Mouse (Mus musculus) hindbrain, embryonic 11.5 days (tissue): ENCODE data around the gene Znrf4. TPM values are rescaled to one million over a fixed set of nuclear protein-coding genes. Genes with fewer than 3 reads are reported as not detected.

ENCODE experiments used
- ATAC-seq: fragments of 200-750 bp; cut with Nextera tagmentation; 2 replicates; pipeline ENCODE4 v1.8.0; 2017; ENCODE audit warnings: mild to moderate bottlenecking, moderate TSS enrichment, moderate library complexity; ENCODE audit not compliant: low FRiP score
- DNase-seq: peaks from one replicate; pipeline ENCODE4 v3.0.0-alpha.2; 2015; ENCODE audit warnings: low spot score
- H3K27ac ChIP-seq: fragments of 300-500 bp; sonication (generic); 2 replicates; pipeline ENCODE4 v1.5.1; 2014; ENCODE audit warnings: mild to moderate bottlenecking, low read depth, low read length
- H3K27me3 ChIP-seq: fragments of 300-500 bp; sonication (generic); 2 replicates; pipeline ENCODE4 v1.6.1; 2014; ENCODE audit warnings: mild to moderate bottlenecking, low read length, moderate library complexity, mixed read lengths; ENCODE audit not compliant: control insufficient read depth, insufficient read depth
- H3K36me3 ChIP-seq: fragments of 300-500 bp; sonication (generic); 2 replicates; pipeline ENCODE4 v1.6.1; 2014; ENCODE audit warnings: mild to moderate bottlenecking, low read length, moderate library complexity, mixed read lengths; ENCODE audit not compliant: control insufficient read depth, insufficient read depth
- H3K4me1 ChIP-seq: fragments of 300-500 bp; sonication (generic); replicated peaks from 2 replicates; pipeline ENCODE4 v1.6.1; 2014; ENCODE audit warnings: low read length, mixed read lengths; ENCODE audit not compliant: control insufficient read depth, insufficient read depth
- H3K4me2 ChIP-seq: fragments of 300-500 bp; sonication (generic); replicated peaks from 2 replicates; pipeline ENCODE4 v1.6.1; 2014; ENCODE audit warnings: mild to moderate bottlenecking, low read depth, low read length
- H3K4me3 ChIP-seq: fragments of 300-500 bp; sonication (generic); 2 replicates; pipeline ENCODE4 v1.5.1; 2014; ENCODE audit warnings: low read depth, low read length
- H3K9ac ChIP-seq: fragments of 300-500 bp; sonication (generic); 2 replicates; pipeline ENCODE4 v1.6.1; 2014; ENCODE audit warnings: low read depth, low read length
- H3K9me3 ChIP-seq: fragments of 300-500 bp; sonication (generic); 2 replicates; pipeline ENCODE4 v1.6.1; 2016; ENCODE audit warnings: low read length; ENCODE audit not compliant: control insufficient read depth
- WGBS: fragments of 180-500 bp; shearing (Covaris S2); extraction: QIAGEN DNeasy Blood & Tissue Kit; methylation state at CpG from one replicate; pipeline ENCODE4 v1.1.7; 2014; 5-methylcytosine and 5-hydroxymethylcytosine counted together
- polyA plus RNA-seq: library from polyadenylated mRNA; unstranded; fragments of >200 nt; fragmentation: Nextera tagmentation; extraction: Ambion mirVana; gene quantifications from 2 replicates; pipeline ENCODE4 v1.2.1, GENCODE M21; 2014

The Znrf4 gene
- polyA plus RNA-seq, 1 experiment from 2014 or later: not detected

DNA sequence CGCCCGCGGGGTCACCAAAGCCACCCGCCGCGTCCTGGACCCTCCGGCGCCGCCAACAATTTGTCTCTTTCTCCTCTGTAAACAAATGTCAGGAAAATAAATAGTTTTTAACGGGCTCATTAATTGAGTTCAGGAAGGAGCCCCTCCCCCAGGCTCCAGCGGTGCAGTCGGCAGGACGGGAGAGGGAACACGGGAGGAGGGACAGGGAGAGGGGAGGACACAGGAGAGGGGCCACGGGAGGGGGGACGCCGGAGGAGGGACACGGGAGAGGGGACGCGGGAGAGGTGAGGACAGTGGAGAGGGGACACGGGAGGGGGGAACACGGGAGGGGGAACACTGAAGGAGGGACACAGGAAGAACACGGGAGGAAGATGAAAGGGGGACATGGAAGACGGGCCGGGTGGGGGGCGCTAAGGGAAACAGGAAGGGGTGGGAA lies 42.2 kb downstream of the Znrf4 start:
- no peaks in the 10 kb centered on the region for H3K36me3 ChIP-seq
- 4% methylated on average over 23 of the region's 26 CpGs for WGBS
- no peaks in the 10 kb centered on the region for H3K9me3 ChIP-seq
- H3K27me3 ChIP-seq: peaks cover 5% of the 10 kb centered on the region; the same call in 1 of the 2 replicates
- DNase-seq (no peak), ATAC-seq (no peak)
- peak overlapping the region; percentile 39 for H3K4me2 ChIP-seq
- H3K4me1 ChIP-seq: peaks cover 50% of the 10 kb centered on the region
- peak overlapping the region; percentile 53; the same call in 1 of the 2 replicates for H3K27ac ChIP-seq
- peak overlapping the region; percentile 16 for H3K4me3 ChIP-seq
- no peak overlapping the region for H3K9ac ChIP-seq

- H3K4me1 ChIP-seq: peaks cover 48% of the 10 kb centered on the region
- H3K4me2 ChIP-seq: no peak overlapping the region
- no peak overlapping the region for H3K9ac ChIP-seq
- H3K27ac ChIP-seq: 0 out of 2 replicates have a peak overlapping the region, but pooled peaks have one; percentile 24
- H3K4me3 ChIP-seq: no peak overlapping the region
- no peaks in the 10 kb centered on the region for H3K9me3 ChIP-seq
- DNase-seq (no peak), ATAC-seq (no peak)
- 36% methylated on average over 8 of the region's 8 CpGs for WGBS
- peaks cover 5% of the 10 kb centered on the region; the same call in 1 of the 2 replicates for H3K27me3 ChIP-seq
- H3K36me3 ChIP-seq: no peaks in the 10 kb centered on the region
Observed at GRCm38 (mm10) chr17:56469275-56469674, 43.0 kb downstream of the Znrf4 start.

DNA sequence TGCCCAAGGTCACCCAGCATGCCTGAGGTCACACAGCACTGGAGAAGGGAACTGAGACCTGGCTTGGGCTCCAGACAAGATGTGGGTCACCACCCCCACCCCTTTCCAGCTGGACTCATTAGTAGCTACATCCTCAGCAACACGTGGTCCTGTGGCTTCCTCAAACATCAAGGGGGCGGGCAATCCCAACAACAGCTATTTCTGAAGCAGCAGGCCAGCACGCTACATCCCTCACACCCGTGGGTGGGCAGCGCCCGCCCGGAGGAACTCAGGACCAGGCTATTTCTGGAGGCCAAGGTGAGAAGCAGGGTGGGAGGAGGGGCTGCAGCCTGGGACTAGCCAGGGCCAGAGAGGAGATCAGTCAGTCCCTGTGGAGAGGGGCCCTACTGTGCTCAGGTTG lies 43.4 kb downstream of the Znrf4 start:
- Histone ChIP-seq H3K36me3 (no peaks in the 10 kb centered on the region), H3K4me2 (no peak overlapping the region), H3K27me3 (peaks cover 3% of the 10 kb centered on the region; the same call in 1 of the 2 replicates), H3K4me3 (no peak overlapping the region), H3K27ac (0 out of 2 replicates have a peak overlapping the region, but pooled peaks have one; percentile 24), H3K4me1 (peaks cover 43% of the 10 kb centered on the region), H3K9ac (no peak overlapping the region), H3K9me3 (no peaks in the 10 kb centered on the region)
- WGBS: 60% methylated on average over 7 of the region's 7 CpGs
- DNase-seq (no peak), ATAC-seq (no peak)

- WGBS: 91% methylated on average over 9 of the region's 9 CpGs
- no peak overlapping the region for H3K9ac ChIP-seq
- peaks cover 40% of the 10 kb centered on the region for H3K4me1 ChIP-seq
Observed at GRCm38 (mm10) chr17:56468380-56468779, 43.9 kb downstream of the Znrf4 start.

GRCm38 (mm10) chr17:56467456-56467884 lies 44.8 kb downstream of the Znrf4 start:
- Histone ChIP-seq H3K4me1 (peaks cover 39% of the 10 kb centered on the region), H3K4me3 (no peak overlapping the region), H3K27me3 (peaks cover 3% of the 10 kb centered on the region; the same call in 1 of the 2 replicates), H3K9ac (no peak overlapping the region; the same call in 1 of the 2 replicates), H3K27ac (peak overlapping the region; percentile 84), H3K4me2 (no peak overlapping the region; the same call in 1 of the 2 replicates), H3K9me3 (no peaks in the 10 kb centered on the region), H3K36me3 (no peaks in the 10 kb centered on the region)
- DNase-seq (peak; percentile 68), ATAC-seq (peak; percentile 53)
- WGBS: 53% methylated on average over 7 of the region's 7 CpGs

More at GRCm38 (mm10) chr17:56468380-56468779, 43.9 kb downstream of the Znrf4 start:
- ATAC-seq (no peak), DNase-seq (no peak)
- Histone ChIP-seq H3K36me3 (no peaks in the 10 kb centered on the region), H3K4me3 (no peak overlapping the region), H3K9me3 (no peaks in the 10 kb centered on the region), H3K4me2 (no peak overlapping the region), H3K27me3 (peaks cover 3% of the 10 kb centered on the region; the same call in 1 of the 2 replicates), H3K27ac (peak overlapping the region; percentile 84)

DNA sequence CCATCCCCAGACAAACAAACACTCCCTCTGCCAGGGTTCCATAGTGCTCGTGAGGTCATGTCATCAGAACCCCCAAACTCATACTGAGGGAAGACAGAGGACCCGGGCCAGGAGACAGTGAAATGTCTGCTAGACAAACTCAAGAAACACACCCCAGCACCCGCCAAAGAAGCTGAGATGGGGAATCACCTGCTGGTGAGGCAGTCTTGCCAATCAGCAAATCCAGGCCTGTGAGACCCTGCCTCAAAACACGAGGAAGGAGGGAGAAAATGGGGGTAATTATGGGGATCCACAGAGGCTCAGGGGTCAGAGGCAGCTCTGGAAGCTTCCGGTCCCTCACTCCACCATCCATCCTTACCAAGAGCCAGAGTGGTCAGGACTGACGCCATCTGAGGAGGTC lies 45.5 kb downstream of the Znrf4 start:
- Histone ChIP-seq H3K27me3 (no peaks in the 10 kb centered on the region), H3K27ac (peak overlapping the region; percentile 84), H3K4me3 (no peak overlapping the region), H3K9me3 (no peaks in the 10 kb centered on the region), H3K9ac (peak overlapping the region; percentile 2; the same call in 1 of the 2 replicates), H3K4me1 (peaks cover 35% of the 10 kb centered on the region), H3K36me3 (no peaks in the 10 kb centered on the region), H3K4me2 (no peak overlapping the region)
- 66% methylated on average over 6 of the region's 6 CpGs for WGBS
- no peak for DNase-seq
- no peak for ATAC-seq

GRCm38 (mm10) chr17:56464817-56465216 lies 47.4 kb downstream of the Znrf4 start:
- WGBS: 92% methylated on average over 7 of the region's 7 CpGs

DNA sequence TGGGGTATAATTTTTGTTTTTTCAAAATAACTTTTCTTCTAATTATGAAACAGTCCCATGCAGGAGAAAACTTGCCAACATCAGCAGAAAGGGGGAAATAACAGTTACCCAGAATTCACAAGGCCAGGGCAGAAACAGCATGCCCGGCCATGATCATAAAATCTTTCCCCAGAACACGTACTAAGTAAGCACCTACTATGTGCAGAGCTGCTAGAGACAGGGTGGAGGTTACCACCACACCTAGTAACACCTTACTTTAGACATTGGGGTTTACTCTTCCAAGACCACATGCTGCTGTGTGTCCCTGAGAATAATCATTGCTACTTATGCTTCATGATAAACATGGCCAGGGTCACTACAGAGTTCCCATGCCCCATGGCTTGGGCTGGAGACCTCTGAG lies 47.9 kb downstream of the Znrf4 start:
- no peaks in the 10 kb centered on the region for H3K9me3 ChIP-seq
- no peak for DNase-seq
- WGBS: 96% methylated on average over 2 of the region's 2 CpGs
- H3K27ac ChIP-seq: no peak overlapping the region
- H3K27me3 ChIP-seq: no peaks in the 10 kb centered on the region
- no peak for ATAC-seq
- H3K4me3 ChIP-seq: no peak overlapping the region
- H3K36me3 ChIP-seq: no peaks in the 10 kb centered on the region
- no peak overlapping the region for H3K4me2 ChIP-seq
- peaks cover 29% of the 10 kb centered on the region for H3K4me1 ChIP-seq
- no peak overlapping the region for H3K9ac ChIP-seq

More at GRCm38 (mm10) chr17:56464817-56465216, 47.4 kb downstream of the Znrf4 start:
- ATAC-seq: no peak
- no peaks in the 10 kb centered on the region for H3K9me3 ChIP-seq
- H3K4me2 ChIP-seq: no peak overlapping the region
- peaks cover 32% of the 10 kb centered on the region for H3K4me1 ChIP-seq
- no peak for DNase-seq
- H3K27ac ChIP-seq: no peak overlapping the region
- H3K27me3 ChIP-seq: no peaks in the 10 kb centered on the region
- H3K9ac ChIP-seq: no peak overlapping the region
- no peak overlapping the region for H3K4me3 ChIP-seq
- no peaks in the 10 kb centered on the region for H3K36me3 ChIP-seq

GRCm38 (mm10) chr17:56463500-56463899 lies 48.7 kb downstream of the Znrf4 start:
- Histone ChIP-seq H3K27me3 (no peaks in the 10 kb centered on the region), H3K4me3 (no peak overlapping the region), H3K9ac (peak overlapping the region; percentile 34; the same call in 1 of the 2 replicates), H3K36me3 (no peaks in the 10 kb centered on the region), H3K9me3 (no peaks in the 10 kb centered on the region), H3K27ac (peak overlapping the region; percentile 80), H3K4me2 (peak overlapping the region; percentile 83; the same call in 1 of the 2 replicates), H3K4me1 (peaks cover 27% of the 10 kb centered on the region)
- ATAC-seq: no peak
- WGBS: 40% methylated on average over 1 of the region's 1 CpGs
- no peak for DNase-seq
